Mouse (Mus musculus) MEL (cell line): ENCODE measurements around the gene Nf2.

Experiments used
- BHLHE40 ChIP-seq: IDR thresholded peaks from 2 replicates; pipeline ENCODE4 v1.6.1; 2012; ENCODE audit warnings: low read depth, mild to moderate bottlenecking, inconsistent platforms, low read length, improper control_type of control experiment, borderline replicate concordance
- CTCF ChIP-seq, 3 experiments: IDR thresholded peaks in 2 of 3; conservative IDR thresholded peaks in 1 of 3; 2 replicates each; pipeline ENCODE4 v1.5.1; 2011 to 2012; ENCODE audit warnings: low read length in 3 of 3, low read depth in 2 of 3, mild to moderate bottlenecking in 2 of 3, improper control_type of control experiment in 1 of 3, inconsistent platforms in 1 of 3, mixed read lengths in 1 of 3, moderate library complexity in 1 of 3; ENCODE audit not compliant: control insufficient read depth in 1 of 3, insufficient read depth in 1 of 3, poor library complexity in 1 of 3, severe bottlenecking in 1 of 3
- EP300 ChIP-seq, 2 experiments: IDR thresholded peaks; 2 replicates each; pipeline ENCODE4 v1.6.1; 2011; ENCODE audit warnings: improper control_type of control experiment in 2 of 2, low read length in 2 of 2, low read depth in 1 of 2, mild to moderate bottlenecking in 1 of 2
- GATA1 ChIP-seq: IDR thresholded peaks from 2 replicates; pipeline ENCODE4 v1.6.1; 2011; ENCODE audit warnings: low read depth, low read length, improper control_type of control experiment
- MAZ ChIP-seq: IDR thresholded peaks from 2 replicates; pipeline ENCODE4 v1.6.1; 2012; ENCODE audit warnings: low read depth, mild to moderate bottlenecking, inconsistent platforms, low read length, improper control_type of control experiment
- MXI1 ChIP-seq: IDR thresholded peaks from 2 replicates; pipeline ENCODE4 v1.6.1; 2011; ENCODE audit warnings: mild to moderate bottlenecking, low read depth, low read length, improper control_type of control experiment
- NRF1 ChIP-seq: IDR thresholded peaks from 2 replicates; pipeline ENCODE4 v1.6.1; 2014; ENCODE audit warnings: low read depth, mild to moderate bottlenecking, inconsistent platforms, low read length, improper control_type of control experiment, moderate library complexity; ENCODE audit not compliant: poor library complexity, insufficient read depth, severe bottlenecking
- POLR2A ChIP-seq, 2 experiments: IDR thresholded peaks; 2 replicates each; pipeline ENCODE4 v1.6.1; 2011 to 2012; ENCODE audit warnings: low read length in 2 of 2, mild to moderate bottlenecking in 2 of 2, control low read depth in 1 of 2, improper control_type of control experiment in 1 of 2, low read depth in 1 of 2, moderate library complexity in 1 of 2; ENCODE audit not compliant: control insufficient read depth in 1 of 2, insufficient read depth in 1 of 2, poor library complexity in 1 of 2
- TAL1 ChIP-seq: IDR thresholded peaks from 2 replicates; pipeline ENCODE4 v1.6.1; 2012; ENCODE audit warnings: mild to moderate bottlenecking, inconsistent platforms, low read length, moderate library complexity, mixed read lengths
- USF1 ChIP-seq: IDR thresholded peaks from 2 replicates; pipeline ENCODE4 v1.6.1; 2014; ENCODE audit warnings: low read depth, mild to moderate bottlenecking, inconsistent platforms, low read length, improper control_type of control experiment, moderate library complexity
- USF2 ChIP-seq, 2 experiments: IDR thresholded peaks; 2 replicates each; pipeline ENCODE4 v1.6.1; 2011 to 2012; ENCODE audit warnings: improper control_type of control experiment in 2 of 2, low read length in 2 of 2, borderline replicate concordance in 1 of 2, inconsistent platforms in 1 of 2, low read depth in 1 of 2, mild to moderate bottlenecking in 1 of 2; ENCODE audit not compliant: insufficient read depth in 1 of 2
- ZNF384 ChIP-seq: IDR thresholded peaks from 2 replicates; pipeline ENCODE4 v1.6.1; 2012; ENCODE audit warnings: low read depth, mild to moderate bottlenecking, inconsistent platforms, low read length, improper control_type of control experiment

GRCm38 (mm10) chr11:4756984-4757788, 92.2 kb downstream of the Nf2 start:
- TF ChIP-seq CTCF (IDR thresholded peaks at IDR 0.05 in 2 of 3, conservative IDR thresholded peaks at IDR 0.05 in 1 of 3; ENCODE audit: control insufficient read depth in 1 of 3, insufficient read depth in 1 of 3, low read depth in 2 of 3, low read length in 3 of 3, poor library complexity in 1 of 3, severe bottlenecking in 1 of 3) (no peak), POLR2A (IDR thresholded peaks at IDR 0.05; ENCODE audit: control insufficient read depth in 1 of 2, insufficient read depth in 1 of 2, low read depth in 1 of 2, low read length in 2 of 2, poor library complexity in 1 of 2) (no peak), EP300 (IDR thresholded peaks at IDR 0.05; ENCODE audit: low read depth in 1 of 2, low read length in 2 of 2) (no peak), NRF1 (no peak), ZNF384 (no peak), BHLHE40 (no peak), USF1 (no peak), TAL1 (no peak), MXI1 (no peak), GATA1 (no peak), MAZ (no peak), USF2 (IDR thresholded peaks at IDR 0.05; ENCODE audit: borderline replicate concordance in 1 of 2, insufficient read depth in 1 of 2, low read depth in 1 of 2, low read length in 2 of 2) (no peak)
